Mouse (Mus musculus): ENCODE results near the gene Fam78a.

- TF ChIP-seq POLR2A (IDR thresholded peaks at IDR 0.05; ENCODE audit: control insufficient read depth, extremely low read depth, insufficient read depth, low read length, poor library complexity) (no peak), CTCF (IDR thresholded peaks at IDR 0.05; ENCODE audit: borderline replicate concordance, control insufficient read depth, extremely low read depth, insufficient read depth, low read length, poor library complexity) (no peak)
These were observed 26.9 kb downstream of the Fam78a start for GRCm38 (mm10) chr2:32057794-32058193.
